Mouse (Mus musculus): ENCODE results near the gene Ncoa3. TPM values are rescaled to one million over a fixed set of nuclear protein-coding genes. Genes with fewer than 3 reads are reported as not detected.
"Not testable (repeated sequence)": the region's sequence is repeated elsewhere in the genome, so short reads cannot be mapped to it uniquely, and the experiment has no call there.

Ncoa3 gene
- 5.6 TPM for polyA plus RNA-seq (2012; fragmentation: generic; extraction: Trizol)
- long read RNA-seq, experiment 1, partial matches to known transcripts = 0 of 11 reads
- long read RNA-seq, experiment 1, other reads (novel, unspliced or antisense) = 11 of 11 reads
- long read RNA-seq, experiment 2, full-length matches to known transcripts = 25 of 34 reads
- long read RNA-seq, experiment 2, partial matches to known transcripts = 4 of 34 reads
- long read RNA-seq, experiment 2, other reads (novel, unspliced or antisense) = 5 of 34 reads

- Histone ChIP-seq H3K4me3 (ENCODE audit: insufficient read depth, poor library complexity, severe bottlenecking) (peak within 1 kb of the TSS; percentile 84), H3ac (ENCODE audit: control insufficient read depth, insufficient read length, low read depth) (peak within 1 kb of the TSS; percentile 99), H3K36me3 (ENCODE audit: control insufficient read depth, insufficient read depth) (peaks cover 9% of the 10 kb centered on the region), H3K79me2 (ENCODE audit: control insufficient read depth, insufficient read depth) (peaks cover 50% of the 10 kb centered on the region), H3K27me3 (ENCODE audit: control insufficient read depth, insufficient read depth, insufficient read length) (no peaks in the 10 kb centered on the region), H3K79me3 (ENCODE audit: low read depth) (peaks cover 39% of the 10 kb centered on the region)
- TF ChIP-seq MYOG (IDR thresholded peaks at IDR 0.05; ENCODE audit: control insufficient read depth, extremely low read depth, insufficient read length) = no peak
- TF ChIP-seq CEBPB (IDR thresholded peaks at IDR 0.05; ENCODE audit: low read depth) = no peak
- TF ChIP-seq CTCF (IDR thresholded peaks at IDR 0.05; ENCODE audit: control insufficient read depth, insufficient read depth, insufficient read length) = peak; percentile 1
- no peak for TF ChIP-seq USF1 (IDR thresholded peaks at IDR 0.05; ENCODE audit: low read depth)
- TF ChIP-seq MAX (IDR thresholded peaks at IDR 0.05) = peak; percentile 55
- TF ChIP-seq FOSL1 (IDR thresholded peaks at IDR 0.05; ENCODE audit: insufficient read depth, low read length, poor library complexity, severe bottlenecking) = no peak
- no peak for TF ChIP-seq MYOD1 (IDR thresholded peaks at IDR 0.05; ENCODE audit: control insufficient read depth, insufficient read length, low read depth)
Observed at GRCm38 (mm10) chr2:165992270-165993172, at the start of gene Ncoa3. TSS of gene Ncoa3 (plus strand) at chr2:165992636.

GRCm38 (mm10) chr2:165943113-165943512 is 49.3 kb upstream of the Ncoa3 start:
- TF ChIP-seq USF1 (IDR thresholded peaks at IDR 0.05; ENCODE audit: low read depth) (no peak), MYOG (IDR thresholded peaks at IDR 0.05; ENCODE audit: control insufficient read depth, extremely low read depth, insufficient read length) (no peak), CEBPB (IDR thresholded peaks at IDR 0.05; ENCODE audit: low read depth) (no peak), FOSL1 (IDR thresholded peaks at IDR 0.05; ENCODE audit: insufficient read depth, low read length, poor library complexity, severe bottlenecking) (no peak), MYOD1 (IDR thresholded peaks at IDR 0.05; ENCODE audit: control insufficient read depth, insufficient read length, low read depth) (no peak), MAX (IDR thresholded peaks at IDR 0.05) (no peak), CTCF (IDR thresholded peaks at IDR 0.05; ENCODE audit: control insufficient read depth, insufficient read depth, insufficient read length) (no peak)
- H3K36me3 ChIP-seq (ENCODE audit: control insufficient read depth, insufficient read depth) = no peaks in the 10 kb centered on the region

DNA sequence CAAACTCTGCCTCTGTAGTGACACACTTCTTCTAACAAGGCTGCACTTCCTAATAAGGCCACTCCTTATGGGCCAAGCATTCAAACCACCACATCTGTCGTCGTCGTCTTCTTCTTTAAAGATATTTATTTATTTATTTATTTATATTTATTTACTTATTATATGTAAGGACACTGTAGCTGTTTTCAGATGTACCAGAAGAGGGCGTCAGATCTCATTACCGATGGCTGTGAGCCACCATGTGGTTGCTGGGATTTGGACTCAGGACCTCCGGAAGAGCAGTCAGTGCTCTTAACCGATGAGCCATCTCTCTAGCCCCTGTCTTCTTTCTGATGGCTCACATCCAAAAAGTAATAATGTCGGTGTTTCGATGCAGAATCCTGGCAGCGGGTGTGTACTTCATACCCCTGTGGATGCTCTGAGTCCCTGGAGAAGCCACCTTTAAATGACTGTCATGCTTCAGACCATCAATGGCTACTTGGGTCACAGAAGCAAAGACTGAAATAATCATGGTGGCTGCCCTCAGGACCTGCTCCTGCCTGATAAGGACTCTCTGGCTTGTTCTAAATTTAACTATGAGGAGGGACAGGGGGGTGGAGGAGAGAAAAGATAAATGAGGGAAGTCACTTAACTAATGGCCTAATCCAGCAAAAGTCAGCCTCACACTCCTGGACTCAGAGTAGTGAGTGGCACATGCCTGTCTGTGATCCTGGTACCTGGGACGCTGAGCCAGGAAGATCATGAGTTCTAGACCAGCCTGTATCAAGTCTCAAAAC is 47.7 kb upstream of the Ncoa3 start:
- Histone ChIP-seq H3K79me2 (ENCODE audit: control insufficient read depth, insufficient read depth) (no peaks in the 10 kb centered on the region), H3ac (ENCODE audit: control insufficient read depth, insufficient read length, low read depth) (no peak overlapping the region), H3K79me3 (ENCODE audit: low read depth) (no peaks in the 10 kb centered on the region), H3K4me3 (ENCODE audit: insufficient read depth, poor library complexity, severe bottlenecking) (no peak overlapping the region), H3K27me3 (ENCODE audit: control insufficient read depth, insufficient read depth, insufficient read length) (no peaks in the 10 kb centered on the region), H3K36me3 (ENCODE audit: control insufficient read depth, insufficient read depth) (no peaks in the 10 kb centered on the region)
- TF ChIP-seq MYOD1 (IDR thresholded peaks at IDR 0.05; ENCODE audit: control insufficient read depth, insufficient read length, low read depth) (no peak), USF1 (IDR thresholded peaks at IDR 0.05; ENCODE audit: low read depth) (no peak)

More at GRCm38 (mm10) chr2:165943113-165943512, 49.3 kb upstream of the Ncoa3 start:
- H3K4me3 ChIP-seq (ENCODE audit: insufficient read depth, poor library complexity, severe bottlenecking) = no peak overlapping the region
- no peak overlapping the region for H3ac ChIP-seq (ENCODE audit: control insufficient read depth, insufficient read length, low read depth)
- H3K27me3 ChIP-seq (ENCODE audit: control insufficient read depth, insufficient read depth, insufficient read length) = no peaks in the 10 kb centered on the region
- no peaks in the 10 kb centered on the region for H3K79me3 ChIP-seq (ENCODE audit: low read depth)
- no peaks in the 10 kb centered on the region for H3K79me2 ChIP-seq (ENCODE audit: control insufficient read depth, insufficient read depth)

DNA sequence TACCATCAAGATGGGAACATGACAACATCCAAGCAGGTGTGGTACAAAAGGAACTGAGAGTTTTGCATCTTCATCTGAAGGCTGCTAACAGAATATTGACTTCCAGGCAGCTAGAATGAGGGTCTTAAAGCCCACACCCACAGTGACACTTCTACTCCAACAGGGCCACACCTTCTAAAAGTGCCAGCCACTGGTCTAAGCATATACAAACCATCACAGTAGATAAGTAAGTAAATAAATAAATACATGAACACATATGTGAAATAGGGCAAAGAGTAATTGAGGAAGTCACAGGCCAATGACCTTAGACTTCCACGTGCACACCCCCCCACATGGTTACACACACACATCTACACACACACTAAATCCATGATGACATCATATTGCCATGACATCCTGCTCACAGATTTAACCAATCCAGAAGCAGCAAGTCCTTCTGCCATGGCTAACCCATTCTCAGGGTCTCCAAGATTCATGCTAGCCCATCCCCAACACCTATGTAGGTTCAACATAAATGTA is 46.3 kb upstream of the Ncoa3 start:
- H3ac ChIP-seq (ENCODE audit: control insufficient read depth, insufficient read length, low read depth) = no peak overlapping the region
- no peak overlapping the region for H3K4me3 ChIP-seq (ENCODE audit: insufficient read depth, poor library complexity, severe bottlenecking)
- H3K79me2 ChIP-seq (ENCODE audit: control insufficient read depth, insufficient read depth) = no peaks in the 10 kb centered on the region
- no peaks in the 10 kb centered on the region for H3K36me3 ChIP-seq (ENCODE audit: control insufficient read depth, insufficient read depth)
- TF ChIP-seq MYOD1 (IDR thresholded peaks at IDR 0.05; ENCODE audit: control insufficient read depth, insufficient read length, low read depth) = no peak
- TF ChIP-seq CTCF (IDR thresholded peaks at IDR 0.05; ENCODE audit: control insufficient read depth, insufficient read depth, insufficient read length) = no peak
- TF ChIP-seq CEBPB (IDR thresholded peaks at IDR 0.05; ENCODE audit: low read depth) = no peak
- no peak for TF ChIP-seq FOSL1 (IDR thresholded peaks at IDR 0.05; ENCODE audit: insufficient read depth, low read length, poor library complexity, severe bottlenecking)
- no peak for TF ChIP-seq USF1 (IDR thresholded peaks at IDR 0.05; ENCODE audit: low read depth)
- TF ChIP-seq MYOG (IDR thresholded peaks at IDR 0.05; ENCODE audit: control insufficient read depth, extremely low read depth, insufficient read length) = no peak
- no peak for TF ChIP-seq MAX (IDR thresholded peaks at IDR 0.05)
- H3K79me3 ChIP-seq (ENCODE audit: low read depth) = no peaks in the 10 kb centered on the region
- no peaks in the 10 kb centered on the region for H3K27me3 ChIP-seq (ENCODE audit: control insufficient read depth, insufficient read depth, insufficient read length)

GRCm38 (mm10) chr2:165948007-165948406 is 44.4 kb upstream of the Ncoa3 start:
- no peak overlapping the region for H3ac ChIP-seq (ENCODE audit: control insufficient read depth, insufficient read length, low read depth)
- no peaks in the 10 kb centered on the region for H3K79me3 ChIP-seq (ENCODE audit: low read depth)
- no peaks in the 10 kb centered on the region for H3K36me3 ChIP-seq (ENCODE audit: control insufficient read depth, insufficient read depth)
- H3K27me3 ChIP-seq (ENCODE audit: control insufficient read depth, insufficient read depth, insufficient read length) = no peaks in the 10 kb centered on the region
- H3K79me2 ChIP-seq (ENCODE audit: control insufficient read depth, insufficient read depth) = no peaks in the 10 kb centered on the region
- H3K4me3 ChIP-seq (ENCODE audit: insufficient read depth, poor library complexity, severe bottlenecking) = no peak overlapping the region
- TF ChIP-seq MYOG (IDR thresholded peaks at IDR 0.05; ENCODE audit: control insufficient read depth, extremely low read depth, insufficient read length) (no peak), MAX (IDR thresholded peaks at IDR 0.05) (no peak)

DNA sequence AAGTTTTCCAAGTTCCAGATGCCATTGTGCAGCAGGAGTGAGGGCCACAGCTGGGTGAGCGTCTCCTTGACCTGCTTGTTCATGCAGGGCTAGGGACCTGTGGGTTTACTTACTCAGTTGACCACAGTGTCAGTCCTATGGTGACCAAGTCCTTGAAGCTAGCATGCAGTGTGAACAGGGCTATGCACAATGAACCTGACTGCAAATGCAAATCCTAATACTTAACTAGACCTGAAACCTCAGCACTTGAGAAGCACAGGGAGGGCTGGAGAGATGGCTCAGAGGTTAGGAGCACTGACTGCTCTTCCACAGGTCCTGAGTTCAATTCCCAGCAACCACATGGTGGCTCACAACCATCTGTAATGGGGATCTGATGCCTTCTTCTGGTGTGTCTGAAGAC is 43.7 kb upstream of the Ncoa3 start:
- H3ac ChIP-seq (ENCODE audit: control insufficient read depth, insufficient read length, low read depth); H3K79me2 ChIP-seq (ENCODE audit: control insufficient read depth, insufficient read depth); H3K27me3 ChIP-seq (ENCODE audit: control insufficient read depth, insufficient read depth, insufficient read length); H3K36me3 ChIP-seq (ENCODE audit: control insufficient read depth, insufficient read depth); H3K79me3 ChIP-seq (ENCODE audit: low read depth); H3K4me3 ChIP-seq (ENCODE audit: insufficient read depth, poor library complexity, severe bottlenecking): not testable (repeated sequence)

All from C2C12 (cell line).